Mouse (Mus musculus): ENCODE data around the gene Cpped1. TPM values are rescaled to one million over a fixed set of nuclear protein-coding genes. Genes with fewer than 3 reads are reported as not detected.

Gene Cpped1
- total RNA-seq, 2 experiments from 2014 or later, result 25.0 to 34.5 TPM

DNA sequence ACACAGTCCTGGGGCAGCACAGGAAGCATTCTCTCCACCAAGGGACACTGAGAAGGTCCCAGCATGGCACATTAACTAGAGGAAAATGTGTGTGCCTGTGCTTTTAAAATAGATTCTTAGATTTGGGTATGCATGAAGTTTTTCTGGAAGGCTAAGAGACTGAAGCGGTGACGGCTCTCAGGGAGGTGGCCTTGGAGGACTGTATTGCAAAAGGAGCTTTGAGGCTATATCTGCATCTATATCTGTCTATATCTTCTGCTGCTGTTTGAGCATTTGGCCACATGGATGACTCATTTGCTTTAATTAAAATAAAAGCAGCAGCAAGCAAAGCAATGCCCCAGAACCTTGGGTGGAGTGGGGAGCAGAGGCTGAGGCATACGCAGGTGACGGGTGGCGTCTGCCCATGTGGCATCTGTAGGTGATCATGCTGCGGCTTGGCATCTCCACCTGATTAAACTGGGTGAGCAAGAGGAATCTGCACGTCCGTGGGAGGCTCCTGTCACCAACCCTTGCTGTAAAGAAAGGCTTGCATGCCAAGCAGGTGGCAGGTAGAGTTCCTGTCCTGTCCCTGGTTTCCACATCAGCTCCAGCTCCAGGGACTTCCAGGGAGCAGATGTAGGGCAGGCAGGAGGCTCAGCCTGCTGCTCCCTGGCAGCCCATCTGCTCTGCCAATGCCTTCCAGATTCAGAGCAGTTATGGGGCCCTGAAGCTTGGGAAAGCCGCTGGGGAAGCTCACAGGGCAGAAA lies 130.4 kb downstream of the Cpped1 start:
- ATAC-seq (replicated peaks; ENCODE audit: low FRiP score, low TSS enrichment, poor library complexity, severe bottlenecking), result no peak

DNA sequence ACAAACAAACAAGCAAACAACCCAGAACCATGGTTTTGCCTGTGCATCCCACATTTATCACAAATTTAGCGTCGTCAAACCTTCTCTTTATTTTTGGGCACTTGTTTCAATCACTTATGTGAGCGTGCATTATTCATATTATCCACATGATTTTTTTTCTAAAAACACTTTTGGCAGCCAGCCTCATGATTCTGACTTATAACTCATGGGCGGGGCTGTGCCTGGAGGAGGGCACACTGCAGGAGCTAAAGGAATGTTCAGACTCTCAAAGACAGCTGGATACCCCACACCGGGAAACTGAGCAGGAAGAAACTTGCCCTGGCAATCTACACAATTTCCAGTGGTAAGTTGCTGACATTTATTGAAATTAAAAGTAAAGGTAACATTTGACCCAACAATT lies 131.1 kb downstream of the Cpped1 start:
- ATAC-seq (replicated peaks; ENCODE audit: low FRiP score, low TSS enrichment, poor library complexity, severe bottlenecking), result no peak

DNA sequence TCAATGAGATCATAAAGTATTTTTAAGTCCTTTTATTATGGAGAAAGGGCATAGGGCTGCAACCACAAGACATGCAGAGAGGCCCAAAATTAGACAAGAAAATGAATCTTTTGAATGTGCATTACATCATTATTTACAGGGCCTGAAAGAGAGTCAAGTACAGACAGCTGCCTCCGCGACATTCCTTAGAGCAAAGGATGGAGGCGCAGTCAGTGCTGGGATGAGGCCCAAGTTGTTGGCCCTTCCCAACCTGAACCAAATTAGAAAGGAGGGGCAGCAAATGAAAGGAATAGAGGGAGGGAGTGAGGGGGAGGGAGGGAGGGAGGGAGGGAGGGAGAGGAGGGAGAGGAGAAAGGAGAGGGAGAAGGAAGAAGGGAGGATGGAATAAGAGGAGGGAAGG lies 132.7 kb downstream of the Cpped1 start:
- no peak for ATAC-seq (replicated peaks; ENCODE audit: low FRiP score, low TSS enrichment, poor library complexity, severe bottlenecking)

DNA sequence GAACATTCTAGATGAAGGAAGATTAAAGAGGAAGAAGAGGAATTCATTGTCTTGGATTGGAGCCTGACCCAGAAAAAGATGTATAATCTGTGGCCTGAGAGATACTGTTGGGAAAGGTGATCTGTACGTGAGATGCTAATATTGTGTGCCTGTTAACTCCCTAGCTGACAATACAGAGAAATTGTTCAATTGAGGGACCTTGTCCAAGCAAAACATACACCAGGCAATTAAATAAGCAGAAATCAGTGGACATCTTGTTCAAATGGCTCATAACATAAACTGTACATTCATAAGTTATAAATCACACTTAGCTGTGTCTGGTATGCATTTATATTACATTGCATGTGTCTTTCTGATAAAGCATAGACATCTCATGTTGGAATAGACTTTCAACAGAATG lies 134.9 kb downstream of the Cpped1 start:
- ATAC-seq (replicated peaks; ENCODE audit: low FRiP score, low TSS enrichment, poor library complexity, severe bottlenecking), result no peak

DNA sequence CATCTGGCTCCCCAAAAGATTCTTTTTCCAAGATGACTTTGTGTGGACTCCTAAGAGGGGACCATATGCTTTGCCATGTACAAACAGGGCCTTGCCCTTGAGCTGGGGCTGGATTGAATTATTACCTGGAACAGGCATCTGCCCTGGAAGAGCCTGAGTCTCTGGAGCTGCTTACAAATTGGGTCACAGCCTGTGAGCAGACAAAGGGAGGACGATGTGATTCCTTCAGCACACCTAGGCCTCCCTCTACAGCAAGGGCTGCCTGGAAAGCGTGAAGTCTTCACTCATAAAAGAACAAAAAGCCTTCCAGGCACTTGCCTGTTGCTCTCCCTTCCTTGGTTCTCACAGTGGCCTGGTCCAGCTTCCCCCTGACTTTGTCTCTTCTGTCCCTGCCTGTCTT lies 136.9 kb downstream of the Cpped1 start:
- no peak for ATAC-seq (replicated peaks; ENCODE audit: low FRiP score, low TSS enrichment, poor library complexity, severe bottlenecking)

DNA sequence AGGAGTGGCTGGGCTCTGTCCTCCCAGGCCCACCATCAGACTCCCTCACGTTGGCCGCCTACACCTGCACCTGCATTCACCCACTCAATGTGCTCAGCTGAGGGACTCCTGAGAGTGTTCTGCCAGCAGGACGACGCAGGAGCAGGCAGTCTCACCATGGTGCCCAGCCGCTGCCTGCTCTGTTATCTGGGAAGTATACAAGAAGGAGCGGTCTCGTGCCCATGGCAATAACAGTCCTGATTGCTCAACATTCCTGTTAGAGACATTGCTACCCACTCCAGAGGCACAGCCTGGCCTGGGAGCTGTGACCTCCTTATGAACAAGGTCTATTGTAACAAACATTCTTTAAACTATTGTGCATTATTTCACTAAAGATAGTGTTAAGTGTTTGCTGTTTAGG lies 151.3 kb downstream of the Cpped1 start:
- ATAC-seq (replicated peaks; ENCODE audit: low FRiP score, low TSS enrichment, poor library complexity, severe bottlenecking), result no peak

DNA sequence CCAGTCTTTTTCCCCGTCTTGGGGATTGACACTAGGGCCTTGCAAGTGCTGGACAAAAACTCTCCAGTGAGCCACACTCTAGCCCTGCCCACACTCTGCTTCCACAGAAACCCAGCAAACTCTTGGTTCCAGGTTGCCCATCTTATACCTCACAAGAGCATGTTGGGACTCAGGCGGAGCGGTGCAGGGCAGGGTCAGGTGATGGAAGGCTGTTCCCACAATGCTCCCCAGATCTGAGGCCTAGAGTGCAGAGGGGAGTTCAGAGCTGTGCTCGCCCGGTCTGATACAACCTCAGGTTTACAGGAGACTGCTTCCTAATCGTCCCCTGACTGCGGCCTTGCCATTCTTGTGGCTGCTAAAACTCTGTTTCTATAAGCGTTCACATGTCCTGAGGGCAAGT lies 151.8 kb downstream of the Cpped1 start:
- no peak for ATAC-seq (replicated peaks; ENCODE audit: low FRiP score, low TSS enrichment, poor library complexity, severe bottlenecking)

DNA sequence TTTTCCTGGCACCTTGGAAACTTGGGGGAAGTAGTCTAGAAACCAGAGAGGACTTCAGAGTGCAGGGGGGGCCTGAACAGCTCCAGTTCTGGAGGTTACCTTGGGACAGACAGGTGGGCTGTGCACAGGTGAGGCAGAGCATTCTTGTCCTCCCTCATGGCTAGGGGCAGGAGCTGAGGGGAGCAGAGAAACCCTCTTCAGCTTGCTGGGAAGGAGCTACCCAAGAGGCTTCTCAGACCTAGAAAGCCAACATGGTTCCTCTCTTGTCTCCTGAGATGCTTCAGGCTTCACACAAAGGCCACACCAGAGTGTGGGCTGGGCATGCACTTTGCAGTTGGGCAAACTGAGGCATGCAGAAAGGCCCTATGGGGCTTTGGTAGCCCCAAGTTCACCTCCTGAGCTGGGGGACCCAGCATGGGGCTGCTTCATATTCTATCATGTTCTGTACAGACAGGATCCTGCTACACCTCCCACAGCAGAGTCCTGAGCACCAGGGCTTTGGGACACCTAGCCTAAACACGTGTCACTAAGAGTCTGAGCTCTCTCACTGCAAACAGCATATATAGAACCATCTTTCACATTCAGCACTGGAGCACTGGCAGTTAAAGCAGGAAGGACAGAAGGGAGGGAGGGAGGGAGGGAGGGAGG lies 152.5 kb downstream of the Cpped1 start:
- no peak for ATAC-seq (replicated peaks; ENCODE audit: low FRiP score, low TSS enrichment, poor library complexity, severe bottlenecking)

DNA sequence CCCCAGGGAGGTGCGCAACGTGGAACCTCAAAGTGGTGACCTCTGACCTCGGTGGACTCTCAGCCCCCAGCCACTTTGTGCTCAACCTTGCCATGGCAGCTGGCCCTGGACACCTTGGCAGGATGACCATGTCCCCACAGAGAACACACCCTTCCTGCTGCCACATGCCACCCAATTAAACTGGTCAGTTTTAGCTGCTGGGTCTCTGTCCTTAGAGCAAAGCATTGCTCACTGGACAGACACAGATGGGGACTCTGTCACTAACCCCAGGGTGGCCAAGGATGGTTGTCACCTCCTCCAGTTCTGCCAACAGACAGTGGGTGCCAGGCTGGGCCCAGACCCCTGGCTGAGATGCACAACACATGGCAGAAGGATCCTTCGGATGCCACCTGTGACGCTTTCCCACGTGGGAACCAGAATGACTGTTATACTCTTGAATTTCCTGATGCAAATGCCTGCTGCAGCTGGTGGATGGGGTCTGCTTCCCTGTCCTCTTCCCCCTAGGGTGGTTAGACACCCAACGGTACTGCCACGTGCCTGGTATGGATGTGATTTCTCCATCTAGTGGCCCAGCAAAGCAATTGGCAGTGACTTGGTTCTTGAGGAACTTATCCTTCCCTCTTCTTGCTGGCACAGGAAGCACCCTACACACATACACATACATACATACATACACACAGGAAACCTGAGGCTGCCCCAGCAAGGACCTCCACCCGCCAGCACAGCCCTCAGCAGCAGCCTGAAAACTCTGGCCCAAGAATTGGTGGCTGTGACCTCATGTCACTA lies 153.8 kb downstream of the Cpped1 start:
- ATAC-seq (replicated peaks; ENCODE audit: low FRiP score, low TSS enrichment, poor library complexity, severe bottlenecking), result no peak

DNA sequence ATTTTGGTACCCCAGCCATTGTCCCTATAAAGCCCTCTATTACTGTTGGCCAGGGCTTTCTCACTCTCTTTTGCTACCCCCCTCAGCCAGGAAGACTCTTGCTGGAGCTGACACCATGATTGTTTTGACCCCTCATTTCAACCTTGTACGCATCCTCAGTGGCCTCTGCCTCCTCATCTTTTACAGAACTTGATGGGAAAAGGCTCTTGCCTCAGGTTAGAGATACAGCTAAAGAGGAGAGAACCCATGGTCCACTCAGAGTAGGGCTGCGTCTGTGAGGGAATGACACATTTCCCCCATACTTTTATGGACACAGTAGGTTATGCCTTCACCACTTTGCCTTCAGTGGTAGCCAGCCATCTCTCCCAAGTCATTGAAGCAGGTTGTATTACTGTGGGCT lies 155.1 kb downstream of the Cpped1 start:
- no peak for ATAC-seq (replicated peaks; ENCODE audit: low FRiP score, low TSS enrichment, poor library complexity, severe bottlenecking)

Other genes with a start within 250 kb of the Cpped1 start
- gene Shisa9, start 74.7 kb upstream of the Cpped1 start, total RNA-seq (2014; fragmentation: Nextera tagmentation), result not detected in 2 replicates
- not detected in 2 replicates for gene Shisa9, start 74.7 kb upstream of the Cpped1 start, total RNA-seq (2017)

All from megakaryocyte-erythroid progenitor cell, adult 5-6 weeks (primary cell).